Mouse (Mus musculus) megakaryocyte, embryonic 14.5 days (primary cell): ENCODE results near the gene Icam1. TPM values are rescaled to one million over a fixed set of nuclear protein-coding genes. Genes with fewer than 3 reads are reported as not detected.
A peak's percentile ranks its signal among the peaks of the same experiment; 100 is the strongest.

ENCODE experiments used
- H3K27me3 ChIP-seq: replicated peaks from 2 replicates; pipeline ENCODE3; 2012; ENCODE audit warnings: inconsistent platforms
- H3K36me3 ChIP-seq: replicated peaks from 2 replicates; pipeline ENCODE3; 2012; ENCODE audit warnings: low read length, inconsistent platforms, mixed read lengths
- H3K4me1 ChIP-seq: 2 replicates; pipeline ENCODE4 v1.6.1; 2012; ENCODE audit warnings: inconsistent platforms
- H3K4me3 ChIP-seq: replicated peaks from 2 replicates; pipeline ENCODE3; 2012; ENCODE audit warnings: moderate library complexity, mild to moderate bottlenecking, inconsistent platforms
- H3K9me3 ChIP-seq: 2 replicates; pipeline ENCODE4 v1.6.1; 2012; ENCODE audit warnings: inconsistent platforms
- FLI1 ChIP-seq: IDR thresholded peaks from 2 replicates; pipeline ENCODE4 v1.6.1; 2012; ENCODE audit warnings: low read length, inconsistent platforms, mixed read lengths
- GATA1 ChIP-seq: IDR thresholded peaks from 3 replicates; pipeline ENCODE4 v1.6.1; 2012; ENCODE audit warnings: mixed read lengths, low read length, inconsistent platforms, borderline replicate concordance
- polyA plus RNA-seq: library from polyadenylated mRNA; stranded (reverse); fragments of >175 nt; gene quantifications from 2 replicates; pipeline ENCODE4 v1.2.3, GENCODE M21; 2012; ENCODE audit warnings: low replicate concordance; ENCODE audit not compliant: insufficient read depth

Gene Icam1
- polyA plus RNA-seq, 1 experiment: 10.8 TPM

GRCm38 (mm10) chr9:21022726-21023125 lies 6.9 kb downstream of the Icam1 start:
- TF ChIP-seq GATA1 (no peak), FLI1 (no peak)

GRCm38 (mm10) chr9:21025258-21025810 lies 9.5 kb downstream of the Icam1 start:
- no peaks in the 10 kb centered on the region for H3K9me3 ChIP-seq
- no peak for TF ChIP-seq GATA1
- no peak for TF ChIP-seq FLI1
- no peak overlapping the region for H3K4me3 ChIP-seq
- H3K36me3 ChIP-seq: peaks cover 31% of the 10 kb centered on the region
- peaks cover 42% of the 10 kb centered on the region for H3K27me3 ChIP-seq
- H3K4me1 ChIP-seq: peaks cover 42% of the 10 kb centered on the region

More at GRCm38 (mm10) chr9:21022726-21023125, 6.9 kb downstream of the Icam1 start:
- Histone ChIP-seq H3K4me3 (no peak overlapping the region), H3K4me1 (peaks cover 19% of the 10 kb centered on the region), H3K9me3 (no peaks in the 10 kb centered on the region), H3K36me3 (peaks cover 35% of the 10 kb centered on the region), H3K27me3 (peaks cover 48% of the 10 kb centered on the region)

GRCm38 (mm10) chr9:21026849-21027248 lies 11.1 kb downstream of the Icam1 start:
- peaks cover 25% of the 10 kb centered on the region for H3K36me3 ChIP-seq
- H3K9me3 ChIP-seq: no peaks in the 10 kb centered on the region
- TF ChIP-seq GATA1 (no peak), FLI1 (no peak)

GRCm38 (mm10) chr9:21027774-21028290 lies 12.0 kb downstream of the Icam1 start:
- Histone ChIP-seq H3K36me3 (peaks cover 25% of the 10 kb centered on the region), H3K4me1 (peaks cover 59% of the 10 kb centered on the region)

More at GRCm38 (mm10) chr9:21026849-21027248, 11.1 kb downstream of the Icam1 start:
- Histone ChIP-seq H3K27me3 (peaks cover 34% of the 10 kb centered on the region), H3K4me1 (peaks cover 53% of the 10 kb centered on the region), H3K4me3 (no peak overlapping the region)

GRCm38 (mm10) chr9:21028560-21029110 lies 12.8 kb downstream of the Icam1 start:
- Histone ChIP-seq H3K9me3 (no peaks in the 10 kb centered on the region), H3K4me3 (peak overlapping the region; percentile 94), H3K36me3 (peaks cover 25% of the 10 kb centered on the region), H3K4me1 (peaks cover 67% of the 10 kb centered on the region), H3K27me3 (peaks cover 45% of the 10 kb centered on the region)
- no peak for TF ChIP-seq GATA1
- no peak for TF ChIP-seq FLI1

More at GRCm38 (mm10) chr9:21027774-21028290, 12.0 kb downstream of the Icam1 start:
- no peaks in the 10 kb centered on the region for H3K9me3 ChIP-seq
- H3K4me3 ChIP-seq: peak overlapping the region; percentile 24
- TF ChIP-seq FLI1 (no peak), GATA1 (no peak)
- peaks cover 37% of the 10 kb centered on the region for H3K27me3 ChIP-seq

- H3K4me1 ChIP-seq: peaks cover 73% of the 10 kb centered on the region
- TF ChIP-seq FLI1 (no peak), GATA1 (no peak)
- H3K9me3 ChIP-seq: no peaks in the 10 kb centered on the region
- H3K4me3 ChIP-seq: peak within 1 kb of the TSS; percentile 94
- peaks cover 51% of the 10 kb centered on the region for H3K27me3 ChIP-seq
- peaks cover 25% of the 10 kb centered on the region for H3K36me3 ChIP-seq
These were observed 13.7 kb downstream of the Icam1 start, which contains the start of gene Icam4 for GRCm38 (mm10) chr9:21029291-21030054. Gene Icam4, plus strand, starts transcription at chr9:21029373.

- peaks cover 25% of the 10 kb centered on the region for H3K36me3 ChIP-seq
- H3K4me1 ChIP-seq: peaks cover 80% of the 10 kb centered on the region
- no peaks in the 10 kb centered on the region for H3K9me3 ChIP-seq
- H3K27me3 ChIP-seq: peaks cover 57% of the 10 kb centered on the region
- peak overlapping the region; percentile 94 for H3K4me3 ChIP-seq
- TF ChIP-seq FLI1 (no peak), GATA1 (no peak)
These were observed 14.3 kb downstream of the Icam1 start for GRCm38 (mm10) chr9:21030055-21030600.

GRCm38 (mm10) chr9:21030781-21031250 lies 15.0 kb downstream of the Icam1 start:
- no peak for TF ChIP-seq GATA1
- no peak for TF ChIP-seq FLI1
- Histone ChIP-seq H3K9me3 (no peaks in the 10 kb centered on the region), H3K36me3 (peaks cover 19% of the 10 kb centered on the region), H3K4me3 (peak overlapping the region; percentile 94), H3K27me3 (peaks cover 58% of the 10 kb centered on the region), H3K4me1 (peaks cover 87% of the 10 kb centered on the region)

GRCm38 (mm10) chr9:21031251-21031895 lies 15.6 kb downstream of the Icam1 start:
- Histone ChIP-seq H3K27me3 (peaks cover 61% of the 10 kb centered on the region), H3K4me1 (peaks cover 92% of the 10 kb centered on the region)
- TF ChIP-seq FLI1 (no peak), GATA1 (no peak)

More at GRCm38 (mm10) chr9:21031251-21031895, 15.6 kb downstream of the Icam1 start:
- peaks cover 16% of the 10 kb centered on the region for H3K36me3 ChIP-seq
- peak overlapping the region; percentile 94 for H3K4me3 ChIP-seq
- H3K9me3 ChIP-seq: no peaks in the 10 kb centered on the region
